Mouse (Mus musculus): ENCODE measurements around the gene Eml5.

The Eml5 gene

DNA sequence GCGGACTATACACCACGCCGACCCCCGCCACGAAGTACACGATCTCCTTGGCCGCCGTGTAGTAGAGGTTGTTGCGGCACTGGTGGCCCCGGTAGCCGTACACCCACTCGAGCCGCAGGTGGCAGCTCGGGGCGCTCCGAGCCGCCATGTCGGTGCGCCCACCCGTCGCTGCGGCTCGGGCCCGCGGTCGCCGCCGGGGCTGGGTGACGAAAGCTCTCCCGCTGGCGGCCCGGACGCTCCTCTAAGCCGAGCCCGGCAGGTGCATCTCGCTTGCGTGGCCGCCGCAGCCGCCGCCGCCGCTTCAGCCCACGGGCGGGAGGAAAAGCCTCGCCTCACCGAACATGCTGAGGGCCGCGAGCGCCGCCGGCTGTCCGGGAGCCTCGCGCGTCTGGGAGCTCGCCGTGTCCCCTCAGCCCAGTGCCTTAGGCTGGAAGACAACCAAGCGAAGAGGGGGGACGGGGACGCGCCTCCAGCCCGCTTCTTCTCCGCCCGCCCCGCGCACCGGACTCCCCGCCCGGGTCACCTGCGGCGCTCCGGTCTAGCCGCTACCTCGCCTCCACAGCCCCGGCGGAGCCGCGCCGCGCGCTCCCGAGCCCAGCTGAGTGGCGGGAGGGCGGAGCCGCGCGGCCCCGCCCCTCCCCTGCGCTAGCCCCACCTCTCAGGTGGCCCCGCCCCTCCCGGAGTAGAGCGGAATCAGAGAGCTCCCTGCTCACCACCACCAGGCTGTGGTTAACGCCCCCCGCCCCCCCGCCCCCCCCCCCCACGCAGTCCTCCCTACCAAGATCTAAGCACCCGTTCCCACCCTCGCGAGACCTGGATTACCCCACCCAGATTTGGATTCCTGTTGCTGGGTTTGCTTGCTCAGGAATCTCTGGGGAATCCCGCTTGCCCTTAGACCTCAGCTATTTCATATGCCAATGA, at the start of gene Eml5:
Gene Eml5 (minus strand): TSS at position 604 of the 921 bp plus-strand sequence.
- peak; percentile 70 for DNase-seq (ENCODE audit: low spot score)

DNA sequence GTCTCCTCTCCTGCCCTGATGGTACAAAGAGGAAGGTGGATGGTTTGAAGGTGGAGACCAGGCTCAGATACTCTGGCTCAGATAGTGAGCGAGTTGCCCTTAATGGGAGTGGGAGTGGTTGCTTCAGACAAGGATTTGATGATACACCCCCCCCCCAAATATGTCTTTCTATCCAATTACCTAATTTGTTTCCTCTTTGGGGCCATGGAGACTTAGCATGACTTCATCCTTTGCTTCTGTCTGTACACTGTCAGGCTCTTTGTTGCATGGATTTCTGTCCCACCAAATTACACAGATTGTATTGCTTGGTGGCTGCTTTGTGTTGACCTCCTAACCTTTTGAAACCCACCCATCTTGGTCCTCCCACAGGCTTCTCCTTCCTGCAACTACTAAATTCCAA, 31.6 kb upstream of the Eml5 start:
- DNase-seq (ENCODE audit: low spot score): no peak

DNA sequence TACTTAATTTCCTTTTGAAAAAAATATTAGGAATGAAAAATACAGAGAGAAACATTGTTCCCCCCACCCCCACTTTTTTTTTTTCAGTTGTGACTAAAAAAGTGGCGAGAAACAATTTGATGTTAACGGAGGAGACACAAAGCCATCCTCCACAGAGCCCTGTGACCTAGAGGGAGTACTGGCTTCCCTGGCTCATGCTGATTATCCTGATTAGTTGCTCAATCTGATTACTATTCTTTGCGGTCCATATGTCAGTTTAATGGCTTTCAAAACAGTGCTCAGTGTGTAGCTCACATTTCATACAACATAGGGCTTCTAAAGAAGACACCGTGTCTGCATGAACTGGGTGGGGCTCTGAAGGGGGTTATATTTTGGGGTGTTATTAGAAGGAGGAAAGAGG, 31.2 kb upstream of the Eml5 start:
- no peak for DNase-seq (ENCODE audit: low spot score)

DNA sequence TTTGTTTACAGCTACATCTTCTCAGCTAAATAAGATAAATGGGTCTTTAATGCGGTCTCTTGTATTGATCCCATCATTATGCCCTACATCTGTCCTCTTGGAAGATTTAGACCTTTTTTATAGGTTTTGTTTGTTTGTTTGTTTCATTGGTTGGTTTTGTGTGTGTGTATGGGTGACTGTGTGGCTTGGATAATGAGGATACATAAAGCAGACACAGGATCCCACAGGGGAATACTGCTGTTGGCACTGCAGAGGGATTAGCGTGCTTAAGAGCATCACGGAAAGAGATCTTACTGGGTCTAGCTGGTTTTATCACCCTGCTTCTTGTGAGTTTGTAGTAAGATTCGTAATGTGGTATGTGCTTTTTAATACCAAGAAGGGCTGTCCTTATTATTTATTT, 29.9 kb upstream of the Eml5 start:
- DNase-seq (ENCODE audit: low spot score): no peak

DNA sequence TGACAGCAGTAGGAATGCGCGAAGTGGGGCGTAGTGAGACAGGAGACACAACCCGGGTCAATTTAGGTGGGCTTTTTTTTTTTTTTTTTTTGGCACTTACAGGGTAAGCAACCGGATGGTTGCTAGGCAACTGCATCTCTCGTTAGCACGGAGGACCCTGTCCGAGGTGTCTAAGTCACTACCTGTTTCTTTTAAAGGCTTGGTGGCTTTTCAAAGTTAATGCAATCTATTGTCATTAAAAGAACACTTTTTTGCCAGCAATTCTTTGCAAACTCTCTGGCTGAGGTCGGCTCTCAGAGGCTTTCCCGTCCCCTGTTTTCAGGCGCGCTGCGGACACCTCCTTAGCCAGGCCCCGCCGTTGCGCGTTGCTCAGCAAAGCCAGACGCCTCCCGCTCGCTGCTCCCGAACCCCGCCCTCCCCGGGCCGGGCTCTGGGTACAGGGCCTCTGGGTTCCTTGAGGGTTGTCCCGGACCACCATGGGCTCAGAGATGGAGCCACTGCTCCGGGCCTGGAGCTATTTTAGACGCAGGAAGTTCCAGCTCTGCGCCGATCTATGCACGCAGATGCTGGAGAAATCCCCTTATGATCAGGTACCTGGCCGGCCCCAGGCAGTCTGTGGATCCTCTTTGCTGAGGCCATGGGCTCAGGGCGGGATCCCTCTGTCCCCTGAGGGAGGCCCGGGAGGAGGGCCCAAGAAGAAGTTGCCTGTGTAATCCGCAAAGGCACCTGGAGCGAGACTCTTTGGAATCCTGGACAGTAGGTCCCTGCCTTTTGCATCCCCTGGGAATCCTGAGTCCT, 19.1 kb upstream of the Eml5 start, which contains the start of gene Ttc8:
Gene Ttc8 (plus strand): TSS at position 381 of the 798 bp plus-strand sequence.
- peak; percentile 59 for DNase-seq (ENCODE audit: low spot score)

- DNase-seq (ENCODE audit: low spot score): no peak
Measured at GRCm38 (mm10) chr12:98910096-98910495, 8.8 kb upstream of the Eml5 start.

DNA sequence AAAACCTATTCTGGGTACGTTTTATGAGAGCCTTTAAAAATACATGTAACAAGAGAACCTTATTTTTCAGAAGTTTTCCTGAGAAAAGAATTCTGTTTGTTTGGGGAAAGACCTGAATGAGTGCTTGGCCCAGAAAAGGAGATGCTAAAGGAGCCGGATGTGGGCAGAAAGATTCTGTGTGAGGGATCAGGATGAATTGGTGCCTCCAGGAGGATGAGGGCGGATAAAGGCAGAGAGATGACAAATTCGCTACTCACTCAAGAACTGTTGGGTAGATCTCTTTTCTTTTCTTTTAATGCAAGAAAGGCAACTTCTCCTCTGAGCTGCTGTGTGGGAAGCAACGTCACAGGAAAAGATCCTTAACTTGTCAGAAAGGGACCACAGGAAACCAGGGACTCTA, 4.2 kb upstream of the Eml5 start:
- no peak for DNase-seq (ENCODE audit: low spot score)

GRCm38 (mm10) chr12:98900341-98900880, 873 bp downstream of the Eml5 start:
- no peak for DNase-seq (ENCODE audit: low spot score)

- no peak for DNase-seq (ENCODE audit: low spot score)
Measured at GRCm38 (mm10) chr12:98899676-98900075, 1.6 kb downstream of the Eml5 start.

GRCm38 (mm10) chr12:98896761-98897160, 4.5 kb downstream of the Eml5 start:
- DNase-seq (ENCODE audit: low spot score): no peak

GRCm38 (mm10) chr12:98884515-98884914, 16.8 kb downstream of the Eml5 start:
- peak; percentile 12 for DNase-seq (ENCODE audit: low spot score)

GRCm38 (mm10) chr12:98881796-98882195, 19.5 kb downstream of the Eml5 start:
- DNase-seq (ENCODE audit: low spot score): no peak

DNA sequence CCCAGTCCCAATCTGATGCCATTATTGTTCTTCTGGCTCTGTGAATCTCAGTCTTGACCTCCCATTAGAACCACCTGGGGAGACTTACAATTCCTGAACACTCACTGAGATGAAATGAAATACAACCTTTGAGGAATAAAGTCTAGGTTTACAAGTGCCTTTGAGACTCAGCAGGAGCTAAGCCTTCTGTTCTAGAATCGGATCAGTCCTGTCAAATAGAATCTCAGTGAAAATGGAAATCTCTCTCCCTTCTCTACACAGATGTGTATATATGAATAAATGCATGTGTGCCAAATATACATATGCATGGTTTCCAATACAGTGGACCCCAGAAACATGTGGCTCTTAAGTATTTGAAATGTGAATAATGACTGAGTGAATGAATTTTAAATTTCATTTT, 22.6 kb downstream of the Eml5 start:
- DNase-seq (ENCODE audit: low spot score): no peak

- DNase-seq (ENCODE audit: low spot score): no peak
Measured at GRCm38 (mm10) chr12:98875216-98875615, 26.1 kb downstream of the Eml5 start.

DNA sequence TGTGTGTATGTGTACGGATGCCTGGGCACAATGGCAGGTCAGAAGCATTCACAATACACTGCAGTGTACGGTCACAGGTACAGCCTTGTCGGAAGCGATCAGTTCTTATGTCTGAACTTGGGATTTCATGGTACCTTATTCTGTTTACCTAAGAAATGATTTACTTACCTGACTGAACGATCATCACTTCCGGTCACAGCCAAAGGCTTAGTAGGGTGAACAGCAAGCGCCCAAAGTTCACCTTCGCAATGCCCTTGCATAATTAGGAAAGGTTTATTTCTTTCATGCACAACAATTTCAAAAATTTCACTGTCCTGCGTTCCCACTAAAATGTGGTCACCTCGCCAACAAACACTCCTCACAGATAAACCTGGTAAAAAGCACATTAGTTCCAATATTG, 28.4 kb downstream of the Eml5 start:
- no peak for DNase-seq (ENCODE audit: low spot score)

- DNase-seq (ENCODE audit: low spot score): no peak
Measured at GRCm38 (mm10) chr12:98863436-98863835, 37.8 kb downstream of the Eml5 start.

- DNase-seq (ENCODE audit: low spot score): no peak
Measured at GRCm38 (mm10) chr12:98860316-98860715, 41.0 kb downstream of the Eml5 start.

- DNase-seq (ENCODE audit: low spot score): peak; percentile 18
Measured at GRCm38 (mm10) chr12:98850767-98851166, 50.5 kb downstream of the Eml5 start.

- DNase-seq (ENCODE audit: low spot score): no peak
Measured at GRCm38 (mm10) chr12:98844774-98845173, 56.5 kb downstream of the Eml5 start.

- DNase-seq (ENCODE audit: low spot score): no peak
Measured at GRCm38 (mm10) chr12:98840135-98840534, 61.1 kb downstream of the Eml5 start.

- no peak for DNase-seq (ENCODE audit: low spot score)
Measured at GRCm38 (mm10) chr12:98837940-98838339, 63.3 kb downstream of the Eml5 start.

GRCm38 (mm10) chr12:98835466-98835865, 65.8 kb downstream of the Eml5 start:
- no peak for DNase-seq (ENCODE audit: low spot score)

- no peak for DNase-seq (ENCODE audit: low spot score)
Measured at GRCm38 (mm10) chr12:98834879-98835278, 66.4 kb downstream of the Eml5 start.
